Mouse (Mus musculus): ENCODE results near the gene Ajm1.
"Not testable (repeated sequence)": the region's sequence is repeated elsewhere in the genome, so short reads cannot be mapped to it uniquely, and the experiment has no call there.

Ajm1 gene

DNA sequence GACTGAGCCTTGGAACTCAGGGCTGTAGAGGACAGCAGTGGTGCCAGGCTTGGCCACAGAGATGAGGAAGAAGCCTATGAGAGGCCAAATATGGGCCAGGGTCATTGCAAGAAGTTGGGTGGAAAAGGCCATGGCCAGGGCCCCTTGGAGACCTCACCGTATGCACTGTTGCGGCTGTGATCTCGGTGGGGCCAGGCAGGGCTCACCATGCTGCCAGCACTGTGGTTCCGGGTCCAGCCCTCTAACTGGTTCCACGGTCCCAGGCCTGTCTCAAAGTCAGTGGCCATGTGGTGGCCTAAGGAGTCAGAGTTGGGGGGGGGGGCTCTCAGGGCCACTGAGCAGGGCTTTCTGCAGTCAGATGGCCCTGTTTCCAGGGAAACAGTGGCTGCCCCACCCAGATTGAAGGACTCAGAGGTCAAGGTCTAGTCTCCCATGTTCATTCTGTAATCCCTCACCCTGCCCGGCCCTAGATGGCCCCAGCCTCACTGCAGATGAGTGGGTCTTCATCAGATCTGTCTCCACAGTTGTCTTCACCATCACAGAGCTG is 13.0 kb downstream of the Ajm1 start:
- no peak for DNase-seq (ENCODE audit: low read depth, low spot score)

- no peak for DNase-seq (ENCODE audit: low read depth, low spot score)
These were observed 15.0 kb downstream of the Ajm1 start for GRCm38 (mm10) chr2:25566558-25566957.

GRCm38 (mm10) chr2:25565741-25566140 is 15.8 kb downstream of the Ajm1 start:
- DNase-seq (ENCODE audit: low read depth, low spot score) = no peak

GRCm38 (mm10) chr2:25561946-25562345 is 19.6 kb downstream of the Ajm1 start:
- DNase-seq (ENCODE audit: low read depth, low spot score) = no peak

DNA sequence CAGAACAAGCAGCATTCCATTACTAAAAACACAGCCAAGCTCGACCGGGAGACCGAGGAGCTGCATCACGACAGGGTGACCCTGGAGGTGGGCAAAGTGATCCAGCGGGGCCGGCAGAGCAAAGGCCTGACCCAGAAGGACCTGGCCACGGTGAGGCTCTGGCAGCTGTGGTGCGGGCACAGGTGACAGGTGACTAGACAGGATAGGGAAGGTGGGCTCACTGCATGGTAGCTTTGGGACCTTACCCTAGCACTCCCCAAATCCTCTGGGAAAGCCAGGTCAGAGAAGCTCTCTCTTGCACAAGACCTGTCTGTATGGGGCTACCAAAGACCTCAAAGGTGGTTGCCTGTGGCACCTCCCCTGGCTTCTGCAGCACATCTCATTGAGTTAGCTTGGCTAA is 21.0 kb downstream of the Ajm1 start:
- no peak for DNase-seq (ENCODE audit: low read depth, low spot score)

- DNase-seq (ENCODE audit: low read depth, low spot score) = no peak
These were observed 22.8 kb downstream of the Ajm1 start for GRCm38 (mm10) chr2:25558774-25559173.

GRCm38 (mm10) chr2:25557964-25558360 is 23.6 kb downstream of the Ajm1 start:
- DNase-seq (ENCODE audit: low read depth, low spot score) = no peak

DNA sequence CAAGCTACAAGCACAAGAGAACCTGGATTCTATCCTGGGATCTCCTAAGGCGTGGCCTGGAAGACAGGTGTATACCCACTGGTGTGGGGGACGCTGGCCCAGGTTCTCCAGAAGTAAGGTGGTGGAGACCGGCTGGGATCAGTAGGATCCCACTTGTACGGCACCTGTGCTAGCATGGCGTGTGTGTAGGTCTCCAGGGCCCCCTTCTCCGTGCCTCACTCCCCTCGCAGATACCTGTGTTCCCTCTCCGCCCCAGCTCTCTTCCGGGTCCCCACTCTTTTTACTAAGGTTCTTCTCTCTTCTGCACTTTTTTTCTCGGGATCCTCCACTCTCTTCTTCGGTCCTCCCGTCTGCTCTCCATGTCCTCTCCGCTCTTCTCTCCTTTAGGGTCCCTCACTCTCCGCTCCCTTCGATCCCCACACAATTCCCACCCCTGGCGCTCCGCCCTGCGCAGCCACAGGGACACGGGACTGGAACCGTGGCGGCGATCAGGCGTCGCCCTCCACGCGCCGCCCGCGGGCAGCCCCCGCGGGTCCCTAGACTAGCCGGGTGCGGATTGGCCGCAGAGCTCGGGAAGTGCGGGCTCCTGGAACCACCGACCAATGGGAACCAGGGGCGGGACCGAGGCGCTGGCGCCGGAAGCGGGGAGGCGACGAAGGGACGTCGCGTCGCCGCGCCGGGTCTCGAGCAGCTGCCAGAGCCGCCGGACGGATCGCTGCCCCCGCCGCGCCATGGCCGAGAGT is 24.2 kb downstream of the Ajm1 start, which contains the start of gene Edf1:
Gene Edf1 (plus strand): TSS at position 627 of the 743 bp plus-strand sequence.
- DNase-seq (ENCODE audit: low read depth, low spot score) = peak; percentile 90

DNA sequence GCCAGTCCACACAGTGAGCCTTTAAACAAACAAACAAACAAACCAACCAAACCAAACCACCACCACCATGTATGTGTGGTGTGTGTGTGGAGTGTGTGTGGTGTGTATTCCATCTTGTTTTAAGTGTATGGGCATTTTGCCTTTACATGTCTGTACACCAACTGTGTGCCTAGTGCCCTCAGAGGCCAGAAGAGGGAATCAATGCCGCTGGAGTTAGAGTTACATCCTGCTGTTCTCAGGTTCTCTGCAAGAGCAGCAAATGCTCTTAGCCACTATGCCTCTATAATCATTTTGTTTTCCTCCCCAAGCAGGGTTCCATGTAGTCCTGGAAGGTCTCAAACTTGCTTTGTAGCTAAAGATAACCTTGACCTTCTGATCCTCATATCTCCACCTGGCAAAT is 25.3 kb downstream of the Ajm1 start:
- no peak for DNase-seq (ENCODE audit: low read depth, low spot score)

- not testable (repeated sequence) for DNase-seq (ENCODE audit: low read depth, low spot score)
These were observed 26.1 kb downstream of the Ajm1 start for GRCm38 (mm10) chr2:25555479-25555878.

DNA sequence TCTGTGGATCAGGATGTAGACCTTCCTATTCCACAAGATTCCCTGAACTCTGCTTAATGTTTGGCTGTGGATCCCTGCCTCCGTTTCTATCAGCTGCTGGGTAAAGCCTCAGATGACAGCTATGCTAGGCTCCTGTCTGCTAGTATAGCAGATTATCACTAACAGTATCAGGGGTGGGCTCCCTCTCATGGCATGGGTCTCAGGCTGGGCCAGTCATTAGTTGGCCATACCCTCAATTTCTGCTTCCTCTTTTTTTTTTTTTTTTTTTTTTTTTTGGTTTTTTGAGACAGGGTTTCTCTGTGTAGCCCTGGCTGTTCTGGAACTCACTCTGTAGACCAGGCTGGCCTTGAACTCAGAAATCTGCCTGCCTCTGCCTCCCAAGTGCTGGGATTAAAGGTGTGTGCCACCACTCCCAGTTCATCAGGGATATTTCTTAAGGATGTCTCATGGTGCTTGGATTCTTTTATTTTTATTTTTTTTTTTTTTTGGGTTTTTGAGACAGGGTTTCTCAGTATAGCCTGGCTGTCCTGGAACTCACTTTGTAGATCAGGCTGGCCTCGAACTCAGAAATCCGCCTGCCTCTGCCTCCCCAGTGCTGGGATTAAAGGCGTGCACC is 28.3 kb downstream of the Ajm1 start:
- not testable (repeated sequence) for DNase-seq (ENCODE audit: low read depth, low spot score)

DNA sequence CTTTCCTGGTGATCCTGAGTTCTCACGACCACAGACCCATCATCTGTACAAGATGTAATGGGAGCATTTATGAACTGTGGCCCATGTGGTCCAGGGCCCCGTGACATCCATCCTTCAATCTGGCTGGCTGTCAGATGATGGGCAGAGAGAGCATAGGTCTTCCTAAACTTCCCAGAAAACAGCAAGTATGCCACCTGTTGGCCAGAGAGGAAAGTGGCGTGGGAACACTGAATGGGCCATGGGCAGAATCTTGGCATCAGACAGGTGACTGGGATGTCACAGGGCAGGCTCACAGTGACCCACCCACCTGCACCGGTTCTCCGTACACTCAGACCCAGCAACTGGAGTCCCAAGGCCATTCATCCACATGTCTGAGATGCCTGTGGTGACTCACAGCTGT is 30.4 kb downstream of the Ajm1 start:
- DNase-seq (ENCODE audit: low read depth, low spot score) = no peak

- DNase-seq (ENCODE audit: low read depth, low spot score) = no peak
These were observed 32.3 kb downstream of the Ajm1 start for GRCm38 (mm10) chr2:25549021-25549991.

DNA sequence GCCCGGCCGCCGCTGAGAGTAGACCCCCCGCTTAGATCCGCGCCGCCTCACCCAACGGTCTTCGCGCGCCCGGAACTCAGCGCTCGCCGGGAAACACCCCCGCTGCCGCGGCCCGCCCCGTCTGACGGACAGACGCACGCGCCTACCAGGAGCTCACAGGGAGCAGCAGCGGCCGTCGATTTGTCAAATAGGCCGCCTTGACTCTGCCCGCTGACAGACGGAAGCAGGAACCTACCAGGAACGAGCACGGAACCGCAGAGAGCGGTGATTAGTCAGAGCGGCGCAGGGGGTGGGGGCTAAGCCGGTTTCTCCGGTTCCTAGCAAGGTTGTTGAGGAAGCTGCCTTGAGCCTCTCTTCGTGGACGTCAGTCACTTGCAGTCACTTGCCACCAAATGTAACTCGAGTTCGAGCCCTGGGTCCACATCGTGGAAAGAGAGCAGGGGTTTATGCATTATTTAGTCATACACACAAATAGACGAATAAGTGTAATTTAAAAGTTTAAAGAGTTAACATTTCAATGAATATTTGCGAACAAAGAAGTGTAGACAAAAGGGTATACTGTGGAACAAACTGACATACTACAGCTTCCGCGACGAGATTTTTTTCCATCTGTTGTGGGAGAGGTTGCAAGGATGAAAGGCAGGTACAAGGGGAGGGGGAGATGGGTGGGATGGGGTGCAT is 34.6 kb downstream of the Ajm1 start, which contains the start of gene Traf2:
Gene Traf2 (minus strand): TSS at position 130 of the 681 bp plus-strand sequence.
- DNase-seq (ENCODE audit: low read depth, low spot score) = peak; percentile 98

GRCm38 (mm10) chr2:25545996-25546810 is 35.4 kb downstream of the Ajm1 start:
- DNase-seq (ENCODE audit: low read depth, low spot score) = no peak

GRCm38 (mm10) chr2:25541644-25542367 is 39.8 kb downstream of the Ajm1 start:
- no peak for DNase-seq (ENCODE audit: low read depth, low spot score)

- no peak for DNase-seq (ENCODE audit: low read depth, low spot score)
These were observed 41.0 kb downstream of the Ajm1 start for GRCm38 (mm10) chr2:25540541-25540948.

DNA sequence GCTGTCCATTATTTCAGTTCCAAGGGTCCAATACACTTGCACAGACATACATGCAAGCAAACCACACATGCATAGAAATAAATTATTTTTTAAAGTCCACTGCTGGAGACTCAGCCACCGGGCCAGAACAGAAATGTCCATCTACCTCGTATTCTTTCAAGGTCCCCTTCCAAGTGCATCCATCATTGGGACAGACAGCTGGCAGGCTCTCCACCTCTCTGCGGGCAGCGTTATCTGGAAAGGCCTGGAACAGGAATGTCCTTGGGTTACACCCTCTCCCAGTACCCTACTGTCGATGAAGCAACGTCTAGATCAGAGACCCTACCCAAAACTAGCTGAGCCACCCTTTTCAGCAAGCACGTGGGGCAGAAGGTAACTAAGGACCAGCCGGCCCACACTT is 45.0 kb downstream of the Ajm1 start:
- DNase-seq (ENCODE audit: low read depth, low spot score) = no peak

- DNase-seq (ENCODE audit: low read depth, low spot score) = no peak
These were observed 46.7 kb downstream of the Ajm1 start for GRCm38 (mm10) chr2:25534866-25535182.

Measured in telencephalon, adult 2 months (tissue).